Mouse (Mus musculus): ENCODE results near the gene Pde2a.

- TF ChIP-seq GATA1 (IDR thresholded peaks at IDR 0.05; ENCODE audit: low read length) (no peak), TAL1 (IDR thresholded peaks at IDR 0.05; ENCODE audit: low read length) (no peak)
These were observed 113.6 kb downstream of the Pde2a start for GRCm38 (mm10) chr7:101535102-101535501.

All from erythroblast, embryonic 14.5 days (primary cell).